Mouse (Mus musculus): ENCODE results near the gene Anxa9. TPM values are rescaled to one million over a fixed set of nuclear protein-coding genes. Genes with fewer than 3 reads are reported as not detected.

Anxa9 gene
- polyA plus RNA-seq, 1 experiment from 2014 or later = 0.47 TPM

- no peak overlapping the region for H3K4me2 ChIP-seq (replicated peaks)
- no peaks in the 10 kb centered on the region for H3K36me3 ChIP-seq
- no peak for ATAC-seq (replicated peaks)
- no peaks in the 10 kb centered on the region for H3K9me3 ChIP-seq
- no peak overlapping the region for H3K27ac ChIP-seq (replicated peaks)
- 65% methylated on average over 9 of the region's 9 CpGs for WGBS
- H3K27me3 ChIP-seq = no peaks in the 10 kb centered on the region
- no peak overlapping the region for H3K9ac ChIP-seq (replicated peaks)
- H3K4me1 ChIP-seq = peaks cover 13% of the 10 kb centered on the region
- H3K4me3 ChIP-seq = no peak overlapping the region
Observed at GRCm38 (mm10) chr3:95310968-95311882, 4.2 kb upstream of the Anxa9 start.

- H3K4me1 ChIP-seq = peaks cover 6% of the 10 kb centered on the region
- WGBS = 67% methylated on average over 3 of the region's 3 CpGs
- H3K27me3 ChIP-seq = no peaks in the 10 kb centered on the region
- no peak overlapping the region for H3K4me2 ChIP-seq (replicated peaks)
- no peak overlapping the region for H3K9ac ChIP-seq (replicated peaks)
- no peak for ATAC-seq (replicated peaks)
- H3K36me3 ChIP-seq = no peaks in the 10 kb centered on the region
- no peak overlapping the region for H3K27ac ChIP-seq (replicated peaks)
- no peaks in the 10 kb centered on the region for H3K9me3 ChIP-seq
- H3K4me3 ChIP-seq = no peak overlapping the region
Observed at GRCm38 (mm10) chr3:95310496-95310895, 3.5 kb upstream of the Anxa9 start.

- Histone ChIP-seq H3K4me3 (no peak overlapping the region), H3K4me1 (no peaks in the 10 kb centered on the region), H3K9ac (replicated peaks) (no peak overlapping the region), H3K27ac (replicated peaks) (no peak overlapping the region), H3K4me2 (replicated peaks) (no peak overlapping the region), H3K27me3 (no peaks in the 10 kb centered on the region), H3K9me3 (no peaks in the 10 kb centered on the region), H3K36me3 (no peaks in the 10 kb centered on the region)
- 92% methylated on average over 4 of the region's 4 CpGs for WGBS
- ATAC-seq (replicated peaks) = no peak
Observed at GRCm38 (mm10) chr3:95306244-95306643, 732 bp downstream of the Anxa9 start.

GRCm38 (mm10) chr3:95301204-95301796, 5.7 kb downstream of the Anxa9 start:
- no peaks in the 10 kb centered on the region; the same call in 1 of the 2 replicates for H3K36me3 ChIP-seq
- H3K27me3 ChIP-seq = no peaks in the 10 kb centered on the region
- WGBS = 89% methylated on average over 3 of the region's 3 CpGs

GRCm38 (mm10) chr3:95298018-95298417, 9.0 kb downstream of the Anxa9 start:
- Histone ChIP-seq H3K4me1 (no peaks in the 10 kb centered on the region), H3K27me3 (no peaks in the 10 kb centered on the region), H3K4me2 (replicated peaks) (no peak overlapping the region), H3K9ac (replicated peaks) (no peak overlapping the region), H3K4me3 (no peak overlapping the region), H3K36me3 (peaks cover 23% of the 10 kb centered on the region), H3K27ac (replicated peaks) (no peak overlapping the region), H3K9me3 (no peaks in the 10 kb centered on the region)
- 94% methylated on average over 7 of the region's 7 CpGs for WGBS
- no peak for ATAC-seq (replicated peaks)

More at GRCm38 (mm10) chr3:95301204-95301796, 5.7 kb downstream of the Anxa9 start:
- Histone ChIP-seq H3K9ac (replicated peaks) (no peak overlapping the region), H3K9me3 (no peaks in the 10 kb centered on the region), H3K4me1 (no peaks in the 10 kb centered on the region), H3K4me2 (replicated peaks) (no peak overlapping the region), H3K4me3 (no peak overlapping the region), H3K27ac (replicated peaks) (no peak overlapping the region)
- ATAC-seq (replicated peaks) = no peak

- 9% methylated on average over 5 of the region's 5 CpGs for WGBS
- Histone ChIP-seq H3K4me3 (no peak overlapping the region), H3K4me2 (replicated peaks) (no peak overlapping the region), H3K27ac (replicated peaks) (no peak overlapping the region), H3K36me3 (peaks cover 38% of the 10 kb centered on the region), H3K9me3 (no peaks in the 10 kb centered on the region), H3K4me1 (no peaks in the 10 kb centered on the region), H3K9ac (replicated peaks) (no peak overlapping the region), H3K27me3 (no peaks in the 10 kb centered on the region)
- ATAC-seq (replicated peaks) = no peak
Observed at GRCm38 (mm10) chr3:95296103-95296469, 10.9 kb downstream of the Anxa9 start.

GRCm38 (mm10) chr3:95295321-95296102, 11.5 kb downstream of the Anxa9 start:
- Histone ChIP-seq H3K36me3 (peaks cover 39% of the 10 kb centered on the region), H3K4me1 (no peaks in the 10 kb centered on the region), H3K9ac (replicated peaks) (no peak overlapping the region), H3K4me3 (no peak overlapping the region), H3K27ac (replicated peaks) (no peak overlapping the region), H3K9me3 (no peaks in the 10 kb centered on the region), H3K27me3 (no peaks in the 10 kb centered on the region), H3K4me2 (replicated peaks) (no peak overlapping the region)
- no peak for ATAC-seq (replicated peaks)
- 88% methylated on average over 11 of the region's 11 CpGs for WGBS

GRCm38 (mm10) chr3:95294718-95295117, 12.3 kb downstream of the Anxa9 start:
- Histone ChIP-seq H3K27ac (replicated peaks) (no peak overlapping the region), H3K27me3 (no peaks in the 10 kb centered on the region), H3K36me3 (peaks cover 43% of the 10 kb centered on the region), H3K9me3 (no peaks in the 10 kb centered on the region), H3K4me1 (no peaks in the 10 kb centered on the region), H3K4me2 (replicated peaks) (no peak overlapping the region), H3K4me3 (no peak overlapping the region), H3K9ac (replicated peaks) (no peak overlapping the region)
- 88% methylated on average over 5 of the region's 5 CpGs for WGBS
- ATAC-seq (replicated peaks) = no peak

- H3K9ac ChIP-seq (replicated peaks) = no peak overlapping the region
- no peaks in the 10 kb centered on the region for H3K4me1 ChIP-seq
- no peak overlapping the region for H3K27ac ChIP-seq (replicated peaks)
- 93% methylated on average over 7 of the region's 7 CpGs for WGBS
- no peaks in the 10 kb centered on the region for H3K9me3 ChIP-seq
- H3K4me2 ChIP-seq (replicated peaks) = no peak overlapping the region
- ATAC-seq (replicated peaks) = no peak
- H3K27me3 ChIP-seq = no peaks in the 10 kb centered on the region
- no peak overlapping the region for H3K4me3 ChIP-seq
- peaks cover 43% of the 10 kb centered on the region for H3K36me3 ChIP-seq
Observed at GRCm38 (mm10) chr3:95294316-95294715, 12.7 kb downstream of the Anxa9 start.

GRCm38 (mm10) chr3:95293537-95293936, 13.4 kb downstream of the Anxa9 start:
- Histone ChIP-seq H3K9ac (replicated peaks) (no peak overlapping the region), H3K9me3 (no peaks in the 10 kb centered on the region), H3K27me3 (no peaks in the 10 kb centered on the region), H3K4me1 (no peaks in the 10 kb centered on the region), H3K4me2 (replicated peaks) (no peak overlapping the region), H3K4me3 (no peak overlapping the region), H3K27ac (replicated peaks) (no peak overlapping the region), H3K36me3 (peaks cover 43% of the 10 kb centered on the region)
- ATAC-seq (replicated peaks) = no peak
- 87% methylated on average over 11 of the region's 11 CpGs for WGBS

GRCm38 (mm10) chr3:95292899-95293298, 14.1 kb downstream of the Anxa9 start:
- H3K9me3 ChIP-seq = no peaks in the 10 kb centered on the region

GRCm38 (mm10) chr3:95291041-95291440, 15.9 kb downstream of the Anxa9 start:
- Histone ChIP-seq H3K27ac (replicated peaks) (no peak overlapping the region), H3K9ac (replicated peaks) (no peak overlapping the region), H3K4me1 (no peaks in the 10 kb centered on the region), H3K4me2 (replicated peaks) (no peak overlapping the region), H3K4me3 (no peak overlapping the region), H3K27me3 (no peaks in the 10 kb centered on the region), H3K9me3 (no peaks in the 10 kb centered on the region), H3K36me3 (peaks cover 51% of the 10 kb centered on the region)
- ATAC-seq (replicated peaks) = no peak
- WGBS = 86% methylated on average over 4 of the region's 4 CpGs

More at GRCm38 (mm10) chr3:95292899-95293298, 14.1 kb downstream of the Anxa9 start:
- no peaks in the 10 kb centered on the region for H3K27me3 ChIP-seq
- H3K4me1 ChIP-seq = no peaks in the 10 kb centered on the region
- no peak overlapping the region for H3K9ac ChIP-seq (replicated peaks)
- H3K4me3 ChIP-seq = no peak overlapping the region
- no peak for ATAC-seq (replicated peaks)
- WGBS = 93% methylated on average over 2 of the region's 2 CpGs
- H3K4me2 ChIP-seq (replicated peaks) = no peak overlapping the region
- H3K36me3 ChIP-seq = peaks cover 46% of the 10 kb centered on the region
- no peak overlapping the region for H3K27ac ChIP-seq (replicated peaks)

All from forebrain, embryonic 15.5 days (tissue).